Comparison of ENCODE assay signal across 17 mouse cellular contexts in genomic region chr6:91225346-91225745, GRCm38 (mm10). TPM values are rescaled to one million over a fixed set of nuclear protein-coding genes. Genes with fewer than 3 reads are reported as not detected.
"Had no signal": no experiment of that assay in that cellular context is flagged by ENCODE, and none has a peak within 500 bp of the region (broad histone marks: within the 10 kb centered on the region; RNA-seq: fewer than 3 reads in every experiment).

No protein-coding gene starts in this region.

- H3K36me3 ChIP-seq: lung, embryonic 15.5 days; midbrain, embryonic 13.5 days; midbrain, embryonic 15.5 days; neural tube, embryonic 12.5 days; stomach, embryonic 15.5 days had no signal

- H3K9me3 ChIP-seq: lung, embryonic 15.5 days; megakaryocyte, embryonic 14.5 days; midbrain, embryonic 13.5 days; midbrain, embryonic 15.5 days; neural tube, embryonic 12.5 days; stomach, embryonic 15.5 days had no signal

- DNase-seq: lung, adult 2 months; right cerebral cortex, postnatal 14 days; thymus, adult 2 months; thymus, postnatal 25 days; thymus, postnatal 4 days had no signal

- H3K4me2 ChIP-seq: lung, embryonic 15.5 days; midbrain, embryonic 11.5 days; midbrain, embryonic 13.5 days; midbrain, embryonic 15.5 days; neural tube, embryonic 12.5 days; stomach, embryonic 15.5 days had no signal

- ATAC-seq: midbrain, embryonic 13.5 days; midbrain, embryonic 15.5 days had no signal

- H3K27ac ChIP-seq: lung, embryonic 15.5 days; macrophage; midbrain, embryonic 13.5 days; midbrain, embryonic 15.5 days; neural tube, embryonic 12.5 days; stomach, embryonic 15.5 days; stomach, postnatal 0 days had no signal

- H3K9ac ChIP-seq: lung, embryonic 15.5 days; midbrain, embryonic 13.5 days; midbrain, embryonic 15.5 days; neural tube, embryonic 12.5 days; stomach, embryonic 15.5 days had no signal

- H3K4me3 ChIP-seq: lung, embryonic 15.5 days; megakaryocyte, embryonic 14.5 days; midbrain, embryonic 13.5 days; midbrain, embryonic 15.5 days; neural tube, embryonic 12.5 days; stomach, embryonic 15.5 days had no signal

- H3K4me1 ChIP-seq: lung, embryonic 15.5 days; midbrain, embryonic 13.5 days; midbrain, embryonic 15.5 days; neural tube, embryonic 12.5 days; stomach, embryonic 15.5 days had no signal

- H3K27me3 ChIP-seq: lung, embryonic 15.5 days; midbrain, embryonic 15.5 days; neural tube, embryonic 12.5 days; stomach, embryonic 15.5 days had no signal

RNA-seq across cellular contexts. Expression of gene Fbln2, which starts 13.1 kb away (rescaled TPM):
- total RNA-seq: megakaryocyte progenitor cell, adult 5-6 weeks; monocyte, adult 5-6 weeks; neutrophil, adult 5-6 weeks had no signal
